Mouse (Mus musculus) erythroblast, embryonic 14.5 days (primary cell): Measurements from ENCODE around the gene Ulbp1. TPM values are rescaled to one million over a fixed set of nuclear protein-coding genes. Genes with fewer than 3 reads are reported as not detected.
"Not testable (repeated sequence)": the region's sequence is repeated elsewhere in the genome, so short reads cannot be mapped to it uniquely, and the experiment has no call there.

Experiments used
- H3K27me3 ChIP-seq: 2 replicates; pipeline ENCODE4 v1.6.1; 2012; ENCODE audit warnings: inconsistent platforms; ENCODE audit not compliant: control insufficient read depth
- H3K36me3 ChIP-seq: 2 replicates; pipeline ENCODE4 v1.6.1; 2012; ENCODE audit warnings: mild to moderate bottlenecking, inconsistent platforms; ENCODE audit not compliant: control insufficient read depth
- H3K4me1 ChIP-seq: 2 replicates; pipeline ENCODE4 v1.6.1; 2012; ENCODE audit warnings: inconsistent platforms; ENCODE audit not compliant: control insufficient read depth
- H3K4me3 ChIP-seq: replicated peaks from 2 replicates; pipeline ENCODE3; 2012; ENCODE audit warnings: moderate library complexity, mild to moderate bottlenecking, inconsistent platforms
- H3K9me3 ChIP-seq: 2 replicates; pipeline ENCODE4 v1.6.1; 2012; ENCODE audit warnings: low read length, inconsistent platforms, mixed read lengths; ENCODE audit not compliant: control insufficient read depth
- GATA1 ChIP-seq: IDR thresholded peaks from 2 replicates; pipeline ENCODE4 v1.6.1; 2012; ENCODE audit warnings: low read length, inconsistent platforms, mixed read lengths
- TAL1 ChIP-seq: IDR thresholded peaks from 3 replicates; pipeline ENCODE4 v1.6.1; 2012; ENCODE audit warnings: low read length, inconsistent platforms, mixed read lengths
- polyA plus RNA-seq: library from polyadenylated mRNA; stranded (reverse); fragments of >175 nt; gene quantifications from 2 replicates; pipeline ENCODE4 v1.2.3, GENCODE M21; 2012

Ulbp1 gene
- polyA plus RNA-seq, result not detected in 2 replicates

GRCm38 (mm10) chr10:7473197-7473889 is at the start of gene Ulbp1:
TSS of gene Ulbp1 (minus strand) at chr10:7473638.
- Histone ChIP-seq H3K36me3 (no peaks in the 10 kb centered on the region), H3K4me3 (peak within 1 kb of the TSS; percentile 51), H3K4me1 (peaks cover 12% of the 10 kb centered on the region), H3K9me3 (no peaks in the 10 kb centered on the region), H3K27me3 (no peaks in the 10 kb centered on the region)
- TF ChIP-seq GATA1 (no peak), TAL1 (no peak)

GRCm38 (mm10) chr10:7498180-7498579 is 24.7 kb upstream of the Ulbp1 start:
- not testable (repeated sequence) for H3K27me3 ChIP-seq, H3K4me1 ChIP-seq, H3K9me3 ChIP-seq, H3K36me3 ChIP-seq, H3K4me3 ChIP-seq

DNA sequence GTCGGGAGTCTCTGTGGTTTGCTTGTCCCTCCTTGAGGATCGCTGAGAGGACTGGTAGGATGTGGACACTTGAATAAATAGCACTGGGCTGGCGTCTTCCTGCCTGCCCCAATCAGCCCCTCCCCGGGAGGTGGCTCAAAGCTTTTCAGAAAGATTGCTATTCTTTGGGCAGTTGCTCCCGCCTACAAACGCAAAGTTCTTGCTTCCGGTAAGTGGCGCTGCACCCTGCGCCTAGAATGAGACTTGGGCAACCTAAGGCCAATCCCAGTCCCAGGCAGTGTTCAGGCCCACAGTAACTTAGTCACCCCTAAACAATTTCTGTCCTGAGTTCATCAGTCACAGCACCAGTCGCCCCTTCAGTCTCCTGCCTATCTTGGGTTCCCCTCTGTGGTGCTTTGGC is 18.9 kb upstream of the Ulbp1 start:
- not testable (repeated sequence) for H3K4me1 ChIP-seq, H3K36me3 ChIP-seq, H3K4me3 ChIP-seq, H3K27me3 ChIP-seq, H3K9me3 ChIP-seq

DNA sequence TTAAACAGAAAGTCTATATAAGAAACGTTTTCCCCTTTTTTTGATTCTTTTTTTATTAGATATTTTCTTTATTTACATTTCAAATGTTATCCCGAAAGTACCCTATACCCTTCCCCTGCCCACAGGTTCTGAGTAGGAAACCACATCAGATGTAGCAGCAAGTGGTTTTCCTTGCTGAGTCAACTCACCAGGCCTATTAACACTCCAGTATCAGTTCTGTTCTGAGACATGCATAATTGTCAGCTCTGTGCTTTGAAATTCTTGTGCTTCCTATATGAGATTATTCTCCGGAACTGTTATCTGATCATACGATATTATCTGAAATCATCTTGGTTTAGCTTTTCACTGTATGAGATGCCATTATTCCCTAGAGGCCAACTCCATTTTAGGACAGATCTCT is 10.2 kb upstream of the Ulbp1 start:
- Histone ChIP-seq H3K36me3 (no peaks in the 10 kb centered on the region), H3K9me3 (no peaks in the 10 kb centered on the region), H3K27me3 (no peaks in the 10 kb centered on the region), H3K4me1 (no peaks in the 10 kb centered on the region), H3K4me3 (no peak overlapping the region)
- TF ChIP-seq TAL1, result no peak
- no peak for TF ChIP-seq GATA1

- not testable (repeated sequence) for H3K36me3 ChIP-seq, H3K27me3 ChIP-seq, H3K4me3 ChIP-seq, H3K9me3 ChIP-seq
- peaks cover 12% of the 10 kb centered on the region for H3K4me1 ChIP-seq
These were observed 787 bp upstream of the Ulbp1 start for GRCm38 (mm10) chr10:7474225-7474624.

DNA sequence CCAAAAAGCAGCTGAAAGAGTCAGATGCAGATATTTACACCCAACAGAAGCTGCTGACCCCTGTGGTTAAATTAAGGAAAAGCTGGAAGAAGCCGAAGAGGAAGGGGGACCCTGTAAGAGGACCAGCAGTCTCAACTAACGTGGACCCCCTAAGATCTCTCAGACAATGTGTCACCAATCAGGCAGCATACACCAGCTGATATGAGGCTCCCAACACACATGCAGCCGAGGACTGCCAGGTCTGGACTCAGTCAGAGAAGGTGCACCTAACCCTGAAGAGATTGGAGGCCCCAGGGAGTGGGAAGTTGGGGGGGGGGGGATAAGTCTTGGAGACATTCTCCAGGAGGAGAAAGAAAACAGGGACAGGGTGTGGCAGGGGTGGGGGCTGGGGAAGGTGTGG is 1.8 kb downstream of the Ulbp1 start:
- peaks cover 3% of the 10 kb centered on the region; the same call in 1 of the 2 replicates for H3K36me3 ChIP-seq
- TF ChIP-seq TAL1 (no peak), GATA1 (no peak)
- H3K4me1 ChIP-seq, result peaks cover 12% of the 10 kb centered on the region
- H3K27me3 ChIP-seq, result no peaks in the 10 kb centered on the region
- no peak overlapping the region for H3K4me3 ChIP-seq
- peaks cover 3% of the 10 kb centered on the region; the same call in 1 of the 2 replicates for H3K9me3 ChIP-seq

- peaks cover 12% of the 10 kb centered on the region for H3K4me1 ChIP-seq
- H3K4me3 ChIP-seq, result peak overlapping the region; percentile 40
- peaks cover 3% of the 10 kb centered on the region; the same call in 1 of the 2 replicates for H3K9me3 ChIP-seq
- TF ChIP-seq TAL1, result no peak
- no peak for TF ChIP-seq GATA1
- peaks cover 3% of the 10 kb centered on the region; the same call in 1 of the 2 replicates for H3K36me3 ChIP-seq
- H3K27me3 ChIP-seq, result no peaks in the 10 kb centered on the region
These were observed 3.0 kb downstream of the Ulbp1 start for GRCm38 (mm10) chr10:7470457-7470856.

DNA sequence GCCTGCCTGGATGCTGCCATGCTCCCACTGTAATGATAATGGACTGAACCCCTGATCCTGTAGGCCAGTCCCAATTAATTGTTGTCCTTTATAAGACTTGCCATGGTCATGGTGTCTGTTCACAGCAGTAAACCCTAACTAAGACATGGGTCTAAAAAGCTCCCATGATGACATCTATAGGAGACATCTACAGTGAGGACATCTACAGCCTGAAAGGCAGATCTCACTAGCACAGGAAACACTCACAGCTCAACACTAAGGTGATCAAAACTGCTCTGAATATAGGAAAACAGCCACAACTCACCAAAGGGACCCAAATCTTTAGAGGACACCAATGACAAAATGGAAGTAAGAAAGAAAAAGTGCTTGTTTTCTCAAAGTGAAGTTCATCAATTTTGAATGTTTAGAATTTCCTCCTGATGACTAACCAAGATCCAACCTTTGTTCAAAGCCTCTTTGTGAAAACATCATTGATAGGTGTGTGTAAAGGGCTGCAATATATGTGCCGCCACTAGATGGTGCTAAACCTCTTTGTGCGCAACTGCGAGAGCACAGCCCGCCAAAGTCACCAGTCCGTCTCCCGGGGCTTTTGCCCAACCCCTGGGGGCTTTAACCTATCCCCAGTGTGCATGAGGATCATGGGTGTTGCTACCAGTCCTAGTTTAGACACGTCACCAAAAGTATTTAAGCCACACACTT is 3.6 kb downstream of the Ulbp1 start:
- H3K9me3 ChIP-seq, H3K27me3 ChIP-seq, H3K36me3 ChIP-seq, H3K4me3 ChIP-seq: not testable (repeated sequence)
- H3K4me1 ChIP-seq, result peaks cover 12% of the 10 kb centered on the region

GRCm38 (mm10) chr10:7462006-7462405 is 11.4 kb downstream of the Ulbp1 start:
- H3K27me3 ChIP-seq, result no peaks in the 10 kb centered on the region
- H3K36me3 ChIP-seq, result no peaks in the 10 kb centered on the region
- TF ChIP-seq GATA1 (no peak), TAL1 (no peak)
- H3K4me1 ChIP-seq, result no peaks in the 10 kb centered on the region
- peaks cover 3% of the 10 kb centered on the region for H3K9me3 ChIP-seq
- no peak overlapping the region for H3K4me3 ChIP-seq

- no peaks in the 10 kb centered on the region for H3K9me3 ChIP-seq
- H3K4me1 ChIP-seq, result no peaks in the 10 kb centered on the region
- TF ChIP-seq GATA1 (no peak), TAL1 (no peak)
These were observed 34.5 kb downstream of the Ulbp1 start for GRCm38 (mm10) chr10:7438928-7439327.

More at GRCm38 (mm10) chr10:7438928-7439327, 34.5 kb downstream of the Ulbp1 start:
- H3K4me3 ChIP-seq, result no peak overlapping the region
- H3K36me3 ChIP-seq, result no peaks in the 10 kb centered on the region
- H3K27me3 ChIP-seq, result no peaks in the 10 kb centered on the region
